Mouse (Mus musculus): ENCODE measurements around the gene 1810030O07Rik.
"Not testable (repeated sequence)": the region's sequence is repeated elsewhere in the genome, so short reads cannot be mapped to it uniquely, and the experiment has no call there.

The 1810030O07Rik gene

GRCm38 (mm10) chrX:12673054-12673775 lies at the start of gene 1810030O07Rik:
TSS of gene 1810030O07Rik (minus strand) at chrX:12673668.
- peak; percentile 90 for DNase-seq (ENCODE audit: low spot score)

GRCm38 (mm10) chrX:12716036-12716435 lies 42.6 kb upstream of the 1810030O07Rik start:
- no peak for DNase-seq (ENCODE audit: low spot score)

GRCm38 (mm10) chrX:12713796-12714195 lies 40.3 kb upstream of the 1810030O07Rik start:
- no peak for DNase-seq (ENCODE audit: low spot score)

- no peak for DNase-seq (ENCODE audit: low spot score)
These were observed 13.4 kb upstream of the 1810030O07Rik start for GRCm38 (mm10) chrX:12686910-12687309.

GRCm38 (mm10) chrX:12686071-12686470 lies 12.6 kb upstream of the 1810030O07Rik start:
- DNase-seq (ENCODE audit: low spot score): no peak

- peak; percentile 79 for DNase-seq (ENCODE audit: low spot score)
These were observed 3.9 kb upstream of the 1810030O07Rik start for GRCm38 (mm10) chrX:12677396-12677795.

- no peak for DNase-seq (ENCODE audit: low spot score)
These were observed 19.6 kb downstream of the 1810030O07Rik start for GRCm38 (mm10) chrX:12653879-12654278.

- DNase-seq (ENCODE audit: low spot score): no peak
These were observed 21.6 kb downstream of the 1810030O07Rik start for GRCm38 (mm10) chrX:12651906-12652305.

GRCm38 (mm10) chrX:12645531-12646304 lies 27.8 kb downstream of the 1810030O07Rik start:
- DNase-seq (ENCODE audit: low spot score): no peak

- no peak for DNase-seq (ENCODE audit: low spot score)
These were observed 28.5 kb downstream of the 1810030O07Rik start for GRCm38 (mm10) chrX:12644976-12645375.

- DNase-seq (ENCODE audit: low spot score): no peak
These were observed 48.3 kb downstream of the 1810030O07Rik start for GRCm38 (mm10) chrX:12625131-12625530.

- DNase-seq (ENCODE audit: low spot score): not testable (repeated sequence)
These were observed 61.1 kb downstream of the 1810030O07Rik start for GRCm38 (mm10) chrX:12612360-12612759.

- DNase-seq (ENCODE audit: low spot score): no peak
These were observed 62.3 kb downstream of the 1810030O07Rik start for GRCm38 (mm10) chrX:12611211-12611610.

- DNase-seq (ENCODE audit: low spot score): not testable (repeated sequence)
These were observed 62.9 kb downstream of the 1810030O07Rik start for GRCm38 (mm10) chrX:12610541-12610940.

Data from embryo, embryonic 10.5 days (tissue).